Mouse (Mus musculus): ENCODE measurements around the gene Omd.

DNA sequence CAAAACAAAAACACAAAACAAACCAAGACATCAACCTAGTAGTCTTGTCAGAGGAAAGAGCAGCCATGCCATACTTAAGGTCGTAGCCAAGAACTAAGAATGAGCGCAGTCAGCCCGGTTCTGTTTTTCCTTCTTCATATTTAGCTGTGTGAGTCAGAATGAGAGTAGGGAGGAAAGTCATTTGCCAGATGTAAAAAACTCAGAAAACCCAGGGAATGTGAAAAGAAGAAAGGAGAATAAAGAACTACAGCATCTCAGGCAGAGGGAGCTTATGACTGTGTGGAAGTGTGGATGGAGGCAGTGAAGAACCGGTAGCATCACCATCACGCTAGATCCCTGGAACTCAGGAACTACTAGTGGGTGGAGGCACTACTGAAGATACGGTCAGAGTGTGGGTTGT is 3.8 kb downstream of the Omd start:
- TF ChIP-seq EP300 (IDR thresholded peaks at IDR 0.05; ENCODE audit: insufficient read depth, low read depth, low read length) = no peak
- no peak for TF ChIP-seq POLR2A (IDR thresholded peaks at IDR 0.05; ENCODE audit: insufficient read depth, low read depth, low read length)
